ENCODE assay signal across 25 mouse cellular contexts in genomic region chr10:121596580-121596979, GRCm38 (mm10). TPM values are rescaled to one million over a fixed set of nuclear protein-coding genes. Genes with fewer than 3 reads are reported as not detected.
DNase-seq lines count a peak whose midpoint lies in the region; ATAC-seq and TF ChIP-seq lines count a peak whose summit lies in the region.
"Had no signal": no experiment of that assay in that cellular context is flagged by ENCODE, and none has a peak within 500 bp of the region (broad histone marks: within the 10 kb centered on the region; RNA-seq: fewer than 3 reads in every experiment).

No protein-coding gene starts in this region.

- WGBS in macrophage (ENCODE audit: missing documents) = 0% methylated on average over 8 of the region's 9 CpGs

- H3K27ac ChIP-seq in layer of hippocampus, adult 2 months = 0 out of 2 replicates have a peak overlapping the region, but pooled peaks have one; percentile 14
- H3K27ac ChIP-seq in macrophage = peak overlapping the region; percentile 93
- H3K27ac ChIP-seq: embryonic facial prominence, embryonic 15.5 days; heart, embryonic 15.5 days; limb, embryonic 10.5 days; liver, embryonic 14.5 days; stomach, postnatal 0 days had no signal

- no peak for TF ChIP-seq CTCF in layer of hippocampus, adult 2 months (conservative IDR thresholded peaks at IDR 0.05)

- ATAC-seq in granulocyte monocyte progenitor cell, adult 5-6 weeks (replicated peaks; ENCODE audit: poor library complexity, severe bottlenecking) = peak; percentile 98

- H3K79me2 ChIP-seq in macrophage (ENCODE audit: inconsistent target) = peaks cover 53% of the 10 kb centered on the region

- H3K4me3 ChIP-seq in layer of hippocampus, adult 2 months = no peak overlapping the region
- H3K4me3 ChIP-seq in macrophage (ENCODE audit: inconsistent target) = no peak overlapping the region
- H3K4me3 ChIP-seq: embryonic facial prominence, embryonic 15.5 days; heart, embryonic 15.5 days; limb, embryonic 10.5 days had no signal

- peaks cover 26% of the 10 kb centered on the region for H3K36me3 ChIP-seq in macrophage (ENCODE audit: inconsistent target)

- no peak for DNase-seq in layer of hippocampus, adult 2 months (ENCODE audit: low spot score in 2 of 2)
- DNase-seq in layer of hippocampus, postnatal 25 days (ENCODE audit: extremely low spot score in 1 of 2, low spot score in 1 of 2) = no peak
- DNase-seq in adrenal gland, postnatal 14 days = no peak
- DNase-seq in adrenal gland, postnatal 36 days = no peak
- no peak for DNase-seq in lung, postnatal 36 days
- DNase-seq: B cell, adult 2 months; cerebellum, adult 11-12 months; cerebellum, postnatal 14 days; embryo, embryonic 11 days; kidney, adult 11 months; kidney, postnatal 10 days; lung, postnatal 14 days; right cerebral cortex, postnatal 4 days; thymus, postnatal 25 days had no signal

RNA-seq across cellular contexts. Expression of gene Tbk1, which starts 10.0 kb away (rescaled TPM):
- 10 to 100 TPM; 49.3 to 55.6 TPM for total RNA-seq in layer of hippocampus, adult 2 months (2021)
- total RNA-seq in layer of hippocampus, postnatal 25 days (2021) = 10 to 100 TPM; 47.6 to 50.8 TPM
- total RNA-seq in granulocyte monocyte progenitor cell, adult 5-6 weeks (2014; fragmentation: Nextera tagmentation) = 69.1 and 70.9 TPM in 2 replicates
- 53.0 and 67.7 TPM in 2 replicates for total RNA-seq in granulocyte monocyte progenitor cell, adult 5-6 weeks (2017)
- 100 to 1,000 TPM; 373 to 867 (median 553) TPM for total RNA-seq in macrophage (2018; cell fraction: chromatin; rRNA removed)
- 100 to 1,000 TPM in 3 of 26 experiments, 10 to 100 TPM in 23; 63.2 to 111 (median 83.5) TPM for total RNA-seq in macrophage (2018; cell fraction: cytosol; rRNA removed)
- total RNA-seq in macrophage (2018; cell fraction: nucleus; rRNA removed) = 100 to 1,000 TPM; 205 to 418 (median 286) TPM
- polyA plus RNA-seq in macrophage (2018) = 65.6 to 104 TPM (median 86.6 TPM) in 3 replicates
- total RNA-seq in adrenal gland, postnatal 14 days (2021) = 37.3 and 39.5 TPM in 2 replicates
- total RNA-seq in adrenal gland, postnatal 36 days (2021) = 10 to 100 TPM; 40.2 to 42.6 TPM

RNA-seq across cellular contexts. Expression of gene Xpot, which starts 29.6 kb away (rescaled TPM):
- 10 to 100 TPM; 70.0 to 71.6 TPM for total RNA-seq in layer of hippocampus, adult 2 months (2021)
- 10 to 100 TPM; 61.2 to 69.0 TPM for total RNA-seq in layer of hippocampus, postnatal 25 days (2021)
- total RNA-seq in granulocyte monocyte progenitor cell, adult 5-6 weeks (2014; fragmentation: Nextera tagmentation) = 69.6 and 73.3 TPM in 2 replicates
- total RNA-seq in granulocyte monocyte progenitor cell, adult 5-6 weeks (2017) = 93.8 and 105 TPM in 2 replicates
- total RNA-seq in macrophage (2018; cell fraction: chromatin; rRNA removed) = 10 to 100 TPM; 12.6 to 84.7 (median 55.2) TPM
- 10 to 100 TPM; 19.9 to 35.8 (median 27.7) TPM for total RNA-seq in macrophage (2018; cell fraction: cytosol; rRNA removed)
- 10 to 100 TPM; 18.0 to 55.3 (median 38.0) TPM for total RNA-seq in macrophage (2018; cell fraction: nucleus; rRNA removed)
- 18.3 to 41.6 TPM (median 29.1 TPM) in 3 replicates for polyA plus RNA-seq in macrophage (2018)
- 53.6 and 56.4 TPM in 2 replicates for total RNA-seq in adrenal gland, postnatal 14 days (2021)
- total RNA-seq in adrenal gland, postnatal 36 days (2021) = 100 to 1,000 TPM in 1 of 2 experiments, 10 to 100 TPM in 1; 54.1 to 104 TPM

RNA-seq across cellular contexts. Expression of gene D930020B18Rik, which starts 44.8 kb away (rescaled TPM):
- total RNA-seq in layer of hippocampus, adult 2 months (2021) = under 1 TPM in 1 of 2 experiments, not detected in 1; 0.54 TPM
- total RNA-seq in layer of hippocampus, postnatal 25 days (2021) = under 1 TPM; 0.27 to 0.52 TPM
- not detected in 2 replicates for total RNA-seq in granulocyte monocyte progenitor cell, adult 5-6 weeks (2014; fragmentation: Nextera tagmentation)
- total RNA-seq in granulocyte monocyte progenitor cell, adult 5-6 weeks (2017) = 2.5 TPM in 1 of 2 replicates, not detected in the other
- not detected for total RNA-seq in macrophage (2018; cell fraction: chromatin; rRNA removed)
- not detected for total RNA-seq in macrophage (2018; cell fraction: cytosol; rRNA removed)
- not detected for total RNA-seq in macrophage (2018; cell fraction: nucleus; rRNA removed)
- not detected in 3 replicates for polyA plus RNA-seq in macrophage (2018)
- total RNA-seq in adrenal gland, postnatal 14 days (2021) = not detected in 2 replicates
- not detected for total RNA-seq in adrenal gland, postnatal 36 days (2021)
- total RNA-seq: gastrocnemius, adult 18-20 months; heart, adult 18-20 months had no signal
- polyA plus RNA-seq: midbrain, embryonic 11.5 days; neural tube, embryonic 11.5 days had no signal
